Mouse (Mus musculus): ENCODE data around the gene Mgea5.
A peak's percentile ranks its signal among the peaks of the same experiment; 100 is the strongest.
"Not testable (repeated sequence)": the region's sequence is repeated elsewhere in the genome, so short reads cannot be mapped to it uniquely, and the experiment has no call there.

Gene Mgea5

GRCm38 (mm10) chr19:45783181-45783932, at the start of gene Mgea5:
Mgea5 (minus strand) TSS chr19:45783837.
- DNase-seq (ENCODE audit: low spot score): peak; percentile 94

GRCm38 (mm10) chr19:45830679-45831078, 47.0 kb upstream of the Mgea5 start:
- DNase-seq (ENCODE audit: low spot score): no peak

GRCm38 (mm10) chr19:45827736-45828135, 44.1 kb upstream of the Mgea5 start:
- DNase-seq (ENCODE audit: low spot score): no peak

- DNase-seq (ENCODE audit: low spot score): no peak
Observed at GRCm38 (mm10) chr19:45827125-45827524, 43.5 kb upstream of the Mgea5 start.

- no peak for DNase-seq (ENCODE audit: low spot score)
Observed at GRCm38 (mm10) chr19:45826146-45826545, 42.5 kb upstream of the Mgea5 start.

GRCm38 (mm10) chr19:45821832-45822231, 38.2 kb upstream of the Mgea5 start:
- no peak for DNase-seq (ENCODE audit: low spot score)

GRCm38 (mm10) chr19:45817816-45818490, 34.3 kb upstream of the Mgea5 start:
- DNase-seq (ENCODE audit: low spot score): no peak

GRCm38 (mm10) chr19:45816727-45817126, 33.1 kb upstream of the Mgea5 start:
- no peak for DNase-seq (ENCODE audit: low spot score)

- DNase-seq (ENCODE audit: low spot score): no peak
Observed at GRCm38 (mm10) chr19:45815831-45816405, 32.3 kb upstream of the Mgea5 start, which contains the start of gene Kcnip2. Kcnip2 (minus strand) TSS chr19:45816061.

- DNase-seq (ENCODE audit: low spot score): no peak
Observed at GRCm38 (mm10) chr19:45815170-45815569, 31.5 kb upstream of the Mgea5 start.

- no peak for DNase-seq (ENCODE audit: low spot score)
Observed at GRCm38 (mm10) chr19:45813801-45814200, 30.2 kb upstream of the Mgea5 start.

- DNase-seq (ENCODE audit: low spot score): peak; percentile 90
Observed at GRCm38 (mm10) chr19:45813263-45813662, 29.6 kb upstream of the Mgea5 start.

- no peak for DNase-seq (ENCODE audit: low spot score)
Observed at GRCm38 (mm10) chr19:45812673-45813252, 29.1 kb upstream of the Mgea5 start.

- no peak for DNase-seq (ENCODE audit: low spot score)
Observed at GRCm38 (mm10) chr19:45812115-45812514, 28.5 kb upstream of the Mgea5 start.

- DNase-seq (ENCODE audit: low spot score): no peak
Observed at GRCm38 (mm10) chr19:45811028-45811674, 27.5 kb upstream of the Mgea5 start.

- no peak for DNase-seq (ENCODE audit: low spot score)
Observed at GRCm38 (mm10) chr19:45807732-45808131, 24.1 kb upstream of the Mgea5 start.

GRCm38 (mm10) chr19:45805817-45806216, 22.2 kb upstream of the Mgea5 start:
- not testable (repeated sequence) for DNase-seq (ENCODE audit: low spot score)

- DNase-seq (ENCODE audit: low spot score): no peak
Observed at GRCm38 (mm10) chr19:45804593-45805368, 21.1 kb upstream of the Mgea5 start.

GRCm38 (mm10) chr19:45803408-45803807, 19.8 kb upstream of the Mgea5 start:
- DNase-seq (ENCODE audit: low spot score): no peak

GRCm38 (mm10) chr19:45802702-45803101, 19.1 kb upstream of the Mgea5 start:
- no peak for DNase-seq (ENCODE audit: low spot score)

- DNase-seq (ENCODE audit: low spot score): no peak
Observed at GRCm38 (mm10) chr19:45796879-45797278, 13.2 kb upstream of the Mgea5 start.
